Mouse (Mus musculus) brain, embryonic 14.5 days (tissue): Measurements from ENCODE around the gene Pard3b.

ENCODE experiments used
- CTCF ChIP-seq: fragments of 200-500 bp; IDR thresholded peaks from 2 replicates; pipeline ENCODE4 v1.5.1; 2012; ENCODE audit warnings: inconsistent platforms, mild to moderate bottlenecking, moderate library complexity, borderline replicate concordance; ENCODE audit not compliant: insufficient read depth, insufficient read length; ENCODE audit errors: extremely low read depth
- POLR2A ChIP-seq: fragments of 200-500 bp; IDR thresholded peaks from 2 replicates; pipeline ENCODE4 v1.6.1; 2012; ENCODE audit warnings: mild to moderate bottlenecking, inconsistent platforms, borderline replicate concordance; ENCODE audit not compliant: poor library complexity, insufficient read depth, insufficient read length, severe bottlenecking; ENCODE audit errors: extremely low read depth

DNA sequence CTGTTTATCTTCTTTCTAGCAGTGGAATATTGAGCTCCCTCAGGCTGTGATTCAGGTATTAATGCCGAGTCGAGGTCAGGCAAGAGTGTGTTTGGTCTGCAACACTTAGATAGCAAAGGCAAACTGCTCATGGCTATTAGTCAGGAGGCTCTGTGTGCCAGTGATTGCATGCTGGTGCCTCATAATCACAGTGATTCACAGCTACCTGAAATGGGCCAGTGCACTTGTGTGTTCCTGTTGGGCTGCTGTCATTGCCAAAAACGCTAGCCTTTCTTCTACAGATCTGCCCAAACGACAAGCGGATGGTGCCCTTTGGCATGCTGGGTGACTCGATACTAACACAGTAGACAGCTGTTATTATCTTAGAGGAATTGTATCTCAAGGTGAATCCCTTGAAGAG, 416.7 kb downstream of the Pard3b start:
- TF ChIP-seq POLR2A, result no peak
- no peak for TF ChIP-seq CTCF
